Mouse (Mus musculus) urinary bladder, postnatal 4 days (tissue): Measurements from ENCODE around the gene Cdipt.

Source experiments
- DNase-seq, 2 experiments: peaks; one replicate each; pipeline ENCODE4 v3.0.0; 2021 to 2022; ENCODE audit warnings: low spot score in 2 of 2

Gene Cdipt

GRCm38 (mm10) chr7:127024755-127025555 is 49.2 kb downstream of the Cdipt start:
- peak in 1 of 2 experiments; percentile 73 for DNase-seq

GRCm38 (mm10) chr7:127025556-127026160 is 49.9 kb downstream of the Cdipt start:
- DNase-seq, result peak in 1 of 2 experiments; percentile 55

- peak; percentile 71 to 72 for DNase-seq
Measured at GRCm38 (mm10) chr7:127026161-127026600, 50.5 kb downstream of the Cdipt start.

- no peak for DNase-seq
Measured at GRCm38 (mm10) chr7:127026616-127026983, 50.9 kb downstream of the Cdipt start.

- DNase-seq, result peak; percentile 99 to 100
Measured at GRCm38 (mm10) chr7:127026984-127027726, 51.4 kb downstream of the Cdipt start, which contains the start of gene Maz. Gene Maz (minus strand): TSS chr7:127027037.

- no peak for DNase-seq
Measured at GRCm38 (mm10) chr7:127027885-127028284, 52.2 kb downstream of the Cdipt start.
